8 mouse cellular contexts compared by ENCODE assay signal in the genomic region with DNA sequence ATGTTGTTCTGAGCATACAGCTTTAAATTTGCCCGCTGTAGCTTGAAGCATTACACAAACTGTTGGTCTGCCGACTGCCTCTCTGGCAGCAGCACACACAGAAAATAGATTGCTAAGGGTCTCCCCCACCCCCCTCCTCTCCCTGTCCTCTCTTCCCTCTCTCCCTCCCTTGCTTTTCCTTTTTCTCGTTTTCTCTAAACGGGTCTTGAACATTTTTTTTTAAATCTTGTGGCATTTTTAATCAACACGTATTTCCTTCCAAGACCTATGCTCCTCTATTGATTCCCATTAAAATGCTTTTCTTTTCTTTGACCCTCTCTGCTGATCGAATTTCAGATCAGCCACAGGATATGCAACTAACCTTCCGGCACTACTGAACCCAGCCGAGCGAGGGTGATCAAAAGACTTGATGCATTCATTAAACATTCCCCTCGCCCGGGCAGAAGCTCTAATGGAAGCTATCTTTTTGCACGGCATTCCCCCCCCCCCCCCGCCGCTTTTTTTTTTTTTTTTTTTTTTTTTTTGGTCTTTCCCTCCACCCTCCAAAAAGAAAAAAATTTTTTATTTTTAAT.
A peak's percentile ranks its signal among the peaks of the same experiment; 100 is the strongest.
DNase-seq lines count a peak whose midpoint lies in the region; ATAC-seq lines count a peak whose summit lies in the region.

No protein-coding gene starts in this region.

- H3K27me3 ChIP-seq in heart, embryonic 12.5 days (replicated peaks), result no peaks in the 10 kb centered on the region
- no peaks in the 10 kb centered on the region for H3K27me3 ChIP-seq in kidney, embryonic 15.5 days
- 0 out of 2 replicates have a peak, but pooled peaks cover 11% of the 10 kb centered on the region for H3K27me3 ChIP-seq in liver, embryonic 13.5 days
- no peaks in the 10 kb centered on the region for H3K27me3 ChIP-seq in neural tube, embryonic 13.5 days

- peak overlapping the region; percentile 73 for H3K4me2 ChIP-seq in heart, embryonic 12.5 days
- H3K4me2 ChIP-seq in kidney, embryonic 15.5 days, result peak overlapping the region; percentile 76
- peak overlapping the region; percentile 93 for H3K4me2 ChIP-seq in liver, embryonic 13.5 days
- H3K4me2 ChIP-seq in neural tube, embryonic 13.5 days, result peak overlapping the region; percentile 69

- H3K4me1 ChIP-seq in heart, embryonic 12.5 days (replicated peaks), result peaks cover 7% of the 10 kb centered on the region
- H3K4me1 ChIP-seq in kidney, embryonic 15.5 days, result peaks cover 13% of the 10 kb centered on the region
- H3K4me1 ChIP-seq in liver, embryonic 13.5 days (replicated peaks), result peaks cover 19% of the 10 kb centered on the region
- H3K4me1 ChIP-seq in neural tube, embryonic 13.5 days (replicated peaks), result peaks cover 19% of the 10 kb centered on the region

- H3K9ac ChIP-seq in heart, embryonic 12.5 days, result 0 out of 2 replicates have a peak overlapping the region, but pooled peaks have one; percentile 28
- peak overlapping the region; percentile 71; the same call in 1 of the 2 replicates for H3K9ac ChIP-seq in kidney, embryonic 15.5 days
- peak overlapping the region; percentile 51 for H3K9ac ChIP-seq in liver, embryonic 13.5 days
- peak overlapping the region; percentile 82 for H3K9ac ChIP-seq in neural tube, embryonic 13.5 days

- H3K4me3 ChIP-seq in heart, embryonic 12.5 days, result peak overlapping the region; percentile 63
- peak overlapping the region; percentile 59 for H3K4me3 ChIP-seq in kidney, embryonic 15.5 days (replicated peaks)
- peak overlapping the region; percentile 69 for H3K4me3 ChIP-seq in liver, embryonic 13.5 days (replicated peaks)
- peak overlapping the region; percentile 52 for H3K4me3 ChIP-seq in neural tube, embryonic 13.5 days

- ATAC-seq in common myeloid progenitor, adult 5-6 weeks (replicated peaks; ENCODE audit: low read depth, poor library complexity, severe bottlenecking), result 0 out of 2 replicates have a peak, but pooled peaks have one; percentile 23
- ATAC-seq in heart, embryonic 12.5 days (ENCODE audit: insufficient number of reproducible peaks, low FRiP score), result 0 out of 2 replicates have a peak, but pooled peaks have one; percentile 27
- peak; percentile 64 for ATAC-seq in kidney, embryonic 15.5 days (replicated peaks; ENCODE audit: low FRiP score)
- no peak for ATAC-seq in liver, embryonic 13.5 days (ENCODE audit: low read depth)
- peak; percentile 72 for ATAC-seq in neural tube, embryonic 13.5 days (ENCODE audit: low read depth)
- no peak for ATAC-seq in granulocyte monocyte progenitor cell, adult 5-6 weeks (replicated peaks; ENCODE audit: poor library complexity, severe bottlenecking)

- no peaks in the 10 kb centered on the region for H3K36me3 ChIP-seq in heart, embryonic 12.5 days
- H3K36me3 ChIP-seq in kidney, embryonic 15.5 days, result no peaks in the 10 kb centered on the region
- no peaks in the 10 kb centered on the region for H3K36me3 ChIP-seq in liver, embryonic 13.5 days
- no peaks in the 10 kb centered on the region for H3K36me3 ChIP-seq in neural tube, embryonic 13.5 days

- H3K27ac ChIP-seq in heart, embryonic 12.5 days (ENCODE audit: poor library complexity, severe bottlenecking), result peak overlapping the region; percentile 87
- peak overlapping the region; percentile 99 for H3K27ac ChIP-seq in kidney, embryonic 15.5 days
- peak overlapping the region; percentile 58; the same call in 1 of the 2 replicates for H3K27ac ChIP-seq in liver, embryonic 13.5 days
- H3K27ac ChIP-seq in neural tube, embryonic 13.5 days (replicated peaks), result peak overlapping the region; percentile 99

- H3K9me3 ChIP-seq in heart, embryonic 12.5 days (replicated peaks), result no peaks in the 10 kb centered on the region
- H3K9me3 ChIP-seq in kidney, embryonic 15.5 days (replicated peaks), result no peaks in the 10 kb centered on the region
- no peaks in the 10 kb centered on the region for H3K9me3 ChIP-seq in liver, embryonic 13.5 days (replicated peaks)
- H3K9me3 ChIP-seq in neural tube, embryonic 13.5 days, result no peaks in the 10 kb centered on the region

- peak; percentile 54 for DNase-seq in CD4-positive, CD25-positive, alpha-beta regulatory T cell, adult 2 months (ENCODE audit: low read depth, low spot score)
- peak; percentile 83 for DNase-seq in R1 (ENCODE audit: low read depth, low spot score)
- DNase-seq in liver, embryonic 13.5 days, result no peak

- WGBS in heart, embryonic 12.5 days, result 0% methylated on average over 14 of the region's 14 CpGs
- 0% methylated on average over 14 of the region's 14 CpGs for WGBS in kidney, embryonic 15.5 days
- under 1% methylated on average over 12 of the region's 14 CpGs for WGBS in liver, embryonic 13.5 days (ENCODE audit: insufficient replicate concordance)
- WGBS in neural tube, embryonic 13.5 days, result under 1% methylated on average over 12 of the region's 14 CpGs

Comparison
In these comparisons a context has a peak if more than half of its experiments do, and no peak if none do; other contexts are left out.
1. ATAC-seq: peak in common myeloid progenitor, adult 5-6 weeks (single experiment), heart, embryonic 12.5 days (single experiment), kidney, embryonic 15.5 days (single experiment) and neural tube, embryonic 13.5 days (single experiment); none in liver, embryonic 13.5 days (single experiment) and granulocyte monocyte progenitor cell, adult 5-6 weeks (single experiment).
2. H3K9ac ChIP-seq: peak in every context shown above with its lines; median percentile 82 in neural tube, embryonic 13.5 days; 71 in kidney, embryonic 15.5 days; 51 in liver, embryonic 13.5 days; 28 in heart, embryonic 12.5 days.
3. Peak in every context shown above with its lines, with median percentiles within 50 percentile points of each other: H3K27ac ChIP-seq, H3K4me2 ChIP-seq and H3K4me3 ChIP-seq.